ENCODE assay signal across 12 mouse cellular contexts in the genomic region with DNA sequence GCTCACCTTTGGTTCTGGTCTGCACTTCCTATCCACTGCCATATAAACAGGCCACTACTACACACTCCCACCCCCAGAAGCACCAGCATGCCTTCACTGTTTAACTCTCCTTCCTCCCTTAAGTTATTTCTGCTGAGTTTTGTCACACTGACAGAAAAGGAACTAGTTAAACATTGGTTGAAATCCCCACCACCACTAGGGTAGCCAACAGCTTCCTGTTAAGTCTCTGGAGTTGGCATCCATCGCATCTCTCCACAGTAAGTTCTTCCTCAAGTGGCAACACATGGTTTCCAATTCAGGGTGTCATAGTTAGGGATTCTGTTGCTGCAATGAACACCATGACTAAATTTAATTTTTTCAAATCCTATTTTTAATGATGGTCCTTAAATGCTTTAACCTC.
DNase-seq lines count a peak whose midpoint lies in the region; ATAC-seq and TF ChIP-seq lines count a peak whose summit lies in the region.
"Had no signal": no experiment of that assay in that cellular context is flagged by ENCODE, and none has a peak within 500 bp of the region (broad histone marks: within the 10 kb centered on the region; RNA-seq: fewer than 3 reads in every experiment).

No protein-coding gene starts in this region.

- peaks cover 3% of the 10 kb centered on the region; the same call in 1 of the 2 replicates for H3K36me3 ChIP-seq in kidney, postnatal 0 days (ENCODE audit: insufficient read depth, low read length)
- H3K36me3 ChIP-seq in MEL (ENCODE audit: control insufficient read depth in 1 of 2, insufficient read depth in 2 of 2, low read length in 2 of 2) (peaks cover 7 to 39% of the 10 kb centered on the region in 2 experiments), macrophage (ENCODE audit: inconsistent target) (no peaks in the 10 kb centered on the region)
- H3K36me3 ChIP-seq: embryonic facial prominence, embryonic 12.5 days; midbrain, embryonic 13.5 days had no signal

- H3K27me3 ChIP-seq in kidney, postnatal 0 days (ENCODE audit: insufficient read depth, low read length) = no peaks in the 10 kb centered on the region
- no peaks in the 10 kb centered on the region for H3K27me3 ChIP-seq in MEL (ENCODE audit: control insufficient read depth in 1 of 2, insufficient read depth in 2 of 2, low read length in 2 of 2)
- H3K27me3 ChIP-seq: embryonic facial prominence, embryonic 12.5 days; midbrain, embryonic 13.5 days had no signal

- TF ChIP-seq RAD21 in MEL (IDR thresholded peaks at IDR 0.05; ENCODE audit: low read depth, low read length) = no peak

- TF ChIP-seq EP300 in MEL (IDR thresholded peaks at IDR 0.05; ENCODE audit: low read depth in 1 of 2, low read length in 2 of 2) = no peak

- no peak overlapping the region for H3K4me2 ChIP-seq in kidney, postnatal 0 days (ENCODE audit: low read length)
- H3K4me2 ChIP-seq: embryonic facial prominence, embryonic 12.5 days; midbrain, embryonic 13.5 days had no signal

- TF ChIP-seq CTCF in kidney, postnatal 0 days (IDR thresholded peaks at IDR 0.05; ENCODE audit: low read depth) = no peak
- TF ChIP-seq CTCF in MEL (IDR thresholded peaks at IDR 0.05 in 2 of 3, conservative IDR thresholded peaks at IDR 0.05 in 1 of 3; ENCODE audit: control insufficient read depth in 1 of 3, insufficient read depth in 1 of 3, low read depth in 2 of 3, low read length in 3 of 3, poor library complexity in 1 of 3, severe bottlenecking in 1 of 3) = no peak

- H3K27ac ChIP-seq in kidney, postnatal 0 days = peak overlapping the region; percentile 76
- H3K27ac ChIP-seq in MEL (ENCODE audit: control insufficient read depth, low read depth, low read length) (no peak overlapping the region), macrophage (peak overlapping the region; percentile 29; the same call in 1 of the 2 replicates)
- H3K27ac ChIP-seq: embryonic facial prominence, embryonic 12.5 days; midbrain, embryonic 13.5 days had no signal

- peak; percentile 74; the same call in 1 of the 2 replicates for ATAC-seq in frontal cortex, adult (ENCODE audit: low TSS enrichment)
- ATAC-seq in kidney, postnatal 0 days (replicated peaks; ENCODE audit: low FRiP score, low read depth) = no peak
- ATAC-seq: midbrain, embryonic 13.5 days had no signal

- H3K4me1 ChIP-seq in kidney, postnatal 0 days (replicated peaks; ENCODE audit: insufficient read depth, low read length) = no peaks in the 10 kb centered on the region; the same call in 1 of the 2 replicates
- H3K4me1 ChIP-seq in MEL (ENCODE audit: control insufficient read depth in 1 of 2, insufficient read depth in 2 of 2, low read length in 2 of 2) = peaks cover 9 to 37% of the 10 kb centered on the region in 2 experiments

- H3K9me3 ChIP-seq in kidney, postnatal 0 days (replicated peaks; ENCODE audit: low read length) = no peaks in the 10 kb centered on the region
- no peaks in the 10 kb centered on the region for H3K9me3 ChIP-seq in MEL (replicated peaks; ENCODE audit: insufficient read depth, low read length)
- H3K9me3 ChIP-seq: embryonic facial prominence, embryonic 12.5 days; midbrain, embryonic 13.5 days had no signal

- WGBS in kidney, postnatal 0 days = 88% methylated on average over 1 of the region's 1 CpGs
- 7% methylated on average over 1 of the region's 1 CpGs for WGBS in macrophage (ENCODE audit: missing documents)

- H3K79me2 ChIP-seq in MEL (ENCODE audit: control insufficient read depth, insufficient read depth, low read length, poor library complexity) (peaks cover 3% of the 10 kb centered on the region; the same call in 1 of the 2 replicates), macrophage (ENCODE audit: inconsistent target) (peaks cover 7% of the 10 kb centered on the region; the same call in 1 of the 2 replicates)

- TF ChIP-seq POLR2A in MEL (IDR thresholded peaks at IDR 0.05; ENCODE audit: control insufficient read depth in 1 of 2, insufficient read depth in 1 of 2, low read depth in 1 of 2, low read length in 2 of 2, poor library complexity in 1 of 2) = no peak

- no peak overlapping the region for H3K4me3 ChIP-seq in kidney, postnatal 0 days (replicated peaks; ENCODE audit: low read depth, low read length)
- H3K4me3 ChIP-seq in MEL (ENCODE audit: control insufficient read depth in 1 of 2, insufficient read depth in 1 of 2, low read depth in 2 of 2, low read length in 2 of 2) (no peak overlapping the region), macrophage (ENCODE audit: inconsistent target) (no peak overlapping the region)
- H3K4me3 ChIP-seq: embryonic facial prominence, embryonic 12.5 days; midbrain, embryonic 13.5 days had no signal

- H3K9ac ChIP-seq in kidney, postnatal 0 days (ENCODE audit: low read depth, low read length) = no peak overlapping the region
- H3K9ac ChIP-seq in MEL (ENCODE audit: control insufficient read depth, low read depth, low read length, poor library complexity, severe bottlenecking) = no peak overlapping the region
- H3K9ac ChIP-seq: embryonic facial prominence, embryonic 12.5 days; midbrain, embryonic 13.5 days had no signal

- no peak for DNase-seq in frontal cortex, postnatal 14 days (ENCODE audit: low spot score in 2 of 2)
- DNase-seq in kidney, postnatal 0 days (ENCODE audit: low spot score) = no peak
- DNase-seq in kidney, postnatal 14 days = no peak
- DNase-seq in MEL (ENCODE audit: low read depth, low spot score) = peak; percentile 31
- DNase-seq in adrenal gland, adult 8-10 months = no peak
- no peak for DNase-seq in gastrocnemius, adult 8-10 months (ENCODE audit: low spot score in 2 of 2)
- DNase-seq: cerebellum, adult 8-10 months; thymus, postnatal 4 days had no signal

TF ChIP-seq in MEL, 35 proteins besides CTCF, POLR2A, EP300 and RAD21:
- TF ChIP-seq ZC3H11A (IDR thresholded peaks at IDR 0.05; ENCODE audit: low read depth, low read length) (no peak), HCFC1 (IDR thresholded peaks at IDR 0.05; ENCODE audit: low read depth, low read length) (no peak), MAX (IDR thresholded peaks at IDR 0.05; ENCODE audit: low read length) (no peak), ETS1 (IDR thresholded peaks at IDR 0.05; ENCODE audit: low read depth, low read length) (no peak), ZKSCAN1 (IDR thresholded peaks at IDR 0.05; ENCODE audit: low read depth, low read length) (no peak), GATA1 (IDR thresholded peaks at IDR 0.05; ENCODE audit: low read depth, low read length) (no peak), JUND (IDR thresholded peaks at IDR 0.05; ENCODE audit: low read depth, low read length) (no peak), MYC (IDR thresholded peaks at IDR 0.05; ENCODE audit: low read depth, low read length) (no peak), POLR2AphosphoS5 (IDR thresholded peaks at IDR 0.05; ENCODE audit: borderline replicate concordance, low read depth, low read length) (no peak), MAZ (IDR thresholded peaks at IDR 0.05; ENCODE audit: low read depth, low read length) (no peak), MEF2A (IDR thresholded peaks at IDR 0.05; ENCODE audit: extremely low read depth, insufficient replicate concordance, low read depth, low read length, poor library complexity, severe bottlenecking) (no peak), USF1 (IDR thresholded peaks at IDR 0.05; ENCODE audit: low read depth, low read length) (no peak), MXI1 (IDR thresholded peaks at IDR 0.05; ENCODE audit: low read depth, low read length) (no peak), MYB (IDR thresholded peaks at IDR 0.05; ENCODE audit: low read depth, low read length) (no peak), TCF12 (IDR thresholded peaks at IDR 0.05; ENCODE audit: low read depth, low read length) (no peak), USF2 (IDR thresholded peaks at IDR 0.05; ENCODE audit: borderline replicate concordance in 1 of 2, insufficient read depth in 1 of 2, low read depth in 1 of 2, low read length in 2 of 2) (no peak), CHD1 (IDR thresholded peaks at IDR 0.05; ENCODE audit: low read depth, low read length) (no peak), ZNF384 (IDR thresholded peaks at IDR 0.05; ENCODE audit: low read depth, low read length) (no peak), CHD2 (IDR thresholded peaks at IDR 0.05; ENCODE audit: low read length) (no peak)
TF ChIP-seq in MEL: peak in this region for 0.
